Mouse (Mus musculus) macrophage (primary cell): ENCODE data around the gene Osbpl2. TPM values are rescaled to one million over a fixed set of nuclear protein-coding genes. Genes with fewer than 3 reads are reported as not detected.
"Not testable (repeated sequence)": the region's sequence is repeated elsewhere in the genome, so short reads cannot be mapped to it uniquely, and the experiment has no call there.

ENCODE experiments used
- H3K27ac ChIP-seq: fragments of 350-480 bp; formaldehyde crosslinking; 2 replicates; pipeline ENCODE4 v1.9.0; 2021
- H3K36me3 ChIP-seq: fragments of 350-480 bp; formaldehyde crosslinking; 2 replicates; pipeline ENCODE4 v1.9.0; 2021; ENCODE audit errors: inconsistent target
- H3K4me3 ChIP-seq: fragments of 350-480 bp; formaldehyde crosslinking; 2 replicates; pipeline ENCODE4 v1.9.0; 2021; ENCODE audit errors: inconsistent target
- H3K79me2 ChIP-seq: fragments of 350-480 bp; formaldehyde crosslinking; 2 replicates; pipeline ENCODE4 v1.9.0; 2021; ENCODE audit errors: inconsistent target
- WGBS: methylation state at CpG from one replicate; pipeline ENCODE4 v1.1.7; 2026; ENCODE audit warnings: inconsistent platforms; ENCODE audit not compliant: missing documents; 5-methylcytosine and 5-hydroxymethylcytosine counted together
- polyA plus RNA-seq: library from polyadenylated mRNA; stranded (reverse); fragments of 250-400 nt; gene quantifications from 3 replicates; pipeline ENCODE4 v1.2.4, GENCODE M21; 2018; ENCODE audit warnings: inconsistent platforms

Gene Osbpl2
- polyA plus RNA-seq, 1 experiment from 2014 or later, result 41.4 TPM

DNA sequence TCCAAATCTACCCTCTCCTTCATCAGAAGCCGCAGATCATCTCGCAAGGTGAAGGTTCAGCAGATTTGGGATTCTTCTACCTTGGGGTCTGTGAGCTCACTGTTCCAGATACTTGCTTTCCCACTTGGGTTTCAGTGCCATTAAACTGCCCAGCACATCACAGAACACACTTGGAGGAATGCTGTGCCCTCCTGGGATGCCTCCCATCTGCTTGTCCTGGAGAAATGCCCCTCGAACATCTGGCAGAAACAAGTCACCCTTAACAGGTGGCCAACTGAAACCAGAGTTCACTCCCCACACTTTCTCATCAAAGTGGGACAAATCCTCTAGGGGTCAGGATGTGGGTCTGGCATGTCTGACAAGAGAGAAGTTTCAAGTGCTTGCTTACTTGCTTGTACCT is 39.5 kb downstream of the Osbpl2 start:
- H3K27ac ChIP-seq, result no peak overlapping the region
- WGBS, result 95% methylated on average over 3 of the region's 3 CpGs
- H3K4me3 ChIP-seq, result no peak overlapping the region
- H3K79me2 ChIP-seq, result no peaks in the 10 kb centered on the region
- peaks cover 47% of the 10 kb centered on the region for H3K36me3 ChIP-seq

DNA sequence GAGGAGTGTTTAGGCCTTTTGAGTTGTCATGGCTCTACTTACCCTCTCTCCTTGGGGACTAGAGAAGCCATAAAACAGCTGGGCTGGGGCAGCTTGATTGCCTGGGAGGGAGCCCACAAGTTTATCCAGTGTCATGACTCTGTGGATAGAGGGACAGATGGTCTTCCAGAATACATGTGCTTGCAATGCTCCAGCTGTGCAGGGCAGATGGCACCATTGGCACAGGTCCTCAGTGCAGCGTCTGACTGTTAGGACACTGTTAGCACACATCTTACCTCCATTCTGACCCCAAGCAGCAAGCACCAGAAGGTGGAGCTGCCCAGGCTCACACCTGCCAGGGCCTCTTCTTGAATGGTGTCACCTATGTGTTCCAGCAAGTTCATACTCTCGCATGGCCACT is 46.7 kb downstream of the Osbpl2 start:
- H3K4me3 ChIP-seq, result no peak overlapping the region
- no peaks in the 10 kb centered on the region for H3K79me2 ChIP-seq
- H3K36me3 ChIP-seq, result peaks cover 6% of the 10 kb centered on the region; the same call in 1 of the 2 replicates
- 96% methylated on average over 2 of the region's 2 CpGs for WGBS
- H3K27ac ChIP-seq, result no peak overlapping the region

DNA sequence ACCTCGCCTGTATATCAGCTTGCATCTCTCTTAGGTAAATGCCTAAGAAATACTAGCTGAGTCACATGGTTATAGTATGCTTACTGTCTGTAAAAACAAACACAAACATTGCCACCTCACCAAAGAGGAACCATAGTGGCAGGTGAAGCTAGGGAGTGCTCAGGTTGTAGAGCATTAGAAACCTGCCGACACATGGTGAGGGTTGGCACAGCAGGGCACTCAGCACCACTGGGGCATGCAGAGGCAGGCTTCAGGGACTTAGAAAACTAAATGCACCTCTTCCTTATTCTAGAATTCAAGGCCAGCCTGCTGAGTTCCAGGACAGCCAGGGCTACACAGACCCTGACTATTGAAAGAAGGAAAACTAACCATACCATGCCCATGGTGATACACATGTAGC is 47.8 kb downstream of the Osbpl2 start:
- no peaks in the 10 kb centered on the region for H3K36me3 ChIP-seq
- H3K4me3 ChIP-seq, result no peak overlapping the region
- H3K27ac ChIP-seq, result no peak overlapping the region
- 94% methylated on average over 2 of the region's 2 CpGs for WGBS
- H3K79me2 ChIP-seq, result peaks cover under 1% of the 10 kb centered on the region

DNA sequence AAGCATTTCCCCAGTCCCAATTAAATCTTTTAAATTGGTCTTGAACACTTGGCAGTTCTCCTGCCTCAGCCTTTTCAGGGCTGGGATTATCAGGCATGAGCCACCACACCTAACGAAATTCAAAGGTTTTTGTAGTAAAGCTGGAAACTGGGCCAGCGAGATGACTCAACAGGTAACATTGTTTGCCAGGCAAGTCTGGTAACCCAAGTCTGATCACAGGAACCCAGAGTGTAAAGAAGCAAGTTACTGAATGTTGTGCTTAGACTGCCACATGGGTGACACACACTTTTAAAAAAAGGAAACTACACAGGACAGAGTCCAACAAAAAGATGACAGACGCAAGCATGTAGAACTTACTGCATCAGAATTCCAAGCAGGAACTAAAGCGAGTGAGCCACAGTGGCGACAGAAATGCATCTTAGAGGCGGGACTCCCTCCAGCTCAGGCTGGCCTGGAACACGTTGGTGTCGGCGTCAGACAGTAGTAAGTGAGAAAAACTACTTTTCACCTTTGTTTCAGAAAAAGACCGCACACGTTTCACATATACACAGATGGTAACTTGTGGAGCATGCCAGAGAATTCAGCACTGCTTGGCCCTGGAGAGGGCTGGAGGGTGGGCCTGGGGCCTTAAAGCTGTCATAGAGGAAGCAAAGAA is 51.2 kb downstream of the Osbpl2 start:
- WGBS, result 97% methylated on average over 11 of the region's 11 CpGs

GRCm38 (mm10) chr2:180170806-180171521 is 51.9 kb downstream of the Osbpl2 start, which contains the start of gene Adrm1:
Gene Adrm1 (plus strand): TSS chr2:180171485.
- Histone ChIP-seq H3K4me3 (peak within 1 kb of the TSS; percentile 72), H3K79me2 (peaks cover 30% of the 10 kb centered on the region), H3K27ac (peak within 1 kb of the TSS; percentile 32; the same call in 1 of the 2 replicates), H3K36me3 (peaks cover 23% of the 10 kb centered on the region; the same call in 1 of the 2 replicates)
- 6% methylated on average over 37 of the region's 41 CpGs for WGBS

More for the DNA sequence above, 51.2 kb downstream of the Osbpl2 start:
- Histone ChIP-seq H3K36me3 (peaks cover 17% of the 10 kb centered on the region; the same call in 1 of the 2 replicates), H3K27ac (no peak overlapping the region), H3K79me2 (peaks cover 30% of the 10 kb centered on the region), H3K4me3 (no peak overlapping the region)

GRCm38 (mm10) chr2:180171522-180172070 is 52.5 kb downstream of the Osbpl2 start:
- Histone ChIP-seq H3K27ac (no peak overlapping the region), H3K79me2 (peaks cover 30% of the 10 kb centered on the region), H3K4me3 (peak overlapping the region; percentile 72), H3K36me3 (peaks cover 26% of the 10 kb centered on the region; the same call in 1 of the 2 replicates)
- 0% methylated on average over 71 of the region's 80 CpGs for WGBS

- 5% methylated on average over 7 of the region's 9 CpGs for WGBS
- Histone ChIP-seq H3K79me2 (peaks cover 30% of the 10 kb centered on the region), H3K27ac (peak overlapping the region; percentile 32; the same call in 1 of the 2 replicates), H3K36me3 (peaks cover 32% of the 10 kb centered on the region; the same call in 1 of the 2 replicates), H3K4me3 (peak overlapping the region; percentile 72)
Measured at GRCm38 (mm10) chr2:180172152-180172551, 53.0 kb downstream of the Osbpl2 start.

DNA sequence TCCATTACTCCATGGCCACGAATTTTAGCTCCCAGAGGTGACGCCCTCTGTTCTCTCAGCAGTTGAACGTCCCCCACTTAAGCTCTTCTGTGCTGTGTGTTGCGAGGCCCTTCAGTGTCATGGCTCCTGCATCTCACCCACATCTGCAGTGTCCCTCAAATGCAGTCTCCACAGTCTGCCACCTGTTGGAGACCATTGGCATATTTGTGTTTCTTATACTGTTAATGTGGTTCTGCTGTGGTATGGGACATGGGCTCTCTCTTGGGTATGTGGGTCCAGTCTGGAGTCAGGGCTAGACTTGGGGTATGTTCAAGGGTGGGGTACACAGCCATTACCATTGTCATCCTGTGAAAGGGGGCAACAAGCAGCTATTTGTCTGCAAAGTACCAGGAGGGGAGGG is 54.1 kb downstream of the Osbpl2 start:
- H3K4me3 ChIP-seq, result peak overlapping the region; percentile 72; the same call in 1 of the 2 replicates
- peaks cover 30% of the 10 kb centered on the region for H3K79me2 ChIP-seq
- peaks cover 34% of the 10 kb centered on the region; the same call in 1 of the 2 replicates for H3K36me3 ChIP-seq
- 77% methylated on average over 4 of the region's 4 CpGs for WGBS
- no peak overlapping the region for H3K27ac ChIP-seq

DNA sequence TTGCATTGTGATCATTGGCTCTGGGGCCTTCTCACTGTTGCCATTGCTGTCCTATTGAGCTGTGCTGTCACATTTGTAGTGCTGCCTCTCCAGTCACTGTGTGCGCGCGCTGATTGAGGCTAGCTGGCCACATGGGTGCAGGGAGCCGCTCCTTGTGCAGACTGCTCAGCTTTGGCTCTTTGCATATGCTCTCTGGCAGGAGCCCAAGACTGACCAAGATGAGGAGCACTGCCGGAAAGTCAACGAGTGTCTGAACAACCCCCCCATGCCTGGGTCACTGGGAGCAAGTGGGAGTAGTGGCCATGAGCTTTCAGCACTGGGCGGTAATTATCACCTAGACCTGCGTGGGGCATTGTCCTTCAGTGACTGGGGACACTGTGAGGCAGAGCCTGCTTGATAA is 54.6 kb downstream of the Osbpl2 start:
- not testable (repeated sequence) for H3K4me3 ChIP-seq, H3K27ac ChIP-seq
- Histone ChIP-seq H3K79me2 (peaks cover 30% of the 10 kb centered on the region), H3K36me3 (peaks cover 34% of the 10 kb centered on the region; the same call in 1 of the 2 replicates)
- WGBS, result 99% methylated on average over 6 of the region's 8 CpGs

GRCm38 (mm10) chr2:180174121-180174520 is 55.0 kb downstream of the Osbpl2 start:
- H3K4me3 ChIP-seq, result no peak overlapping the region
- H3K27ac ChIP-seq, result no peak overlapping the region
- WGBS, result 95% methylated on average over 5 of the region's 5 CpGs
- H3K36me3 ChIP-seq, result peaks cover 34% of the 10 kb centered on the region; the same call in 1 of the 2 replicates
- peaks cover 30% of the 10 kb centered on the region for H3K79me2 ChIP-seq

DNA sequence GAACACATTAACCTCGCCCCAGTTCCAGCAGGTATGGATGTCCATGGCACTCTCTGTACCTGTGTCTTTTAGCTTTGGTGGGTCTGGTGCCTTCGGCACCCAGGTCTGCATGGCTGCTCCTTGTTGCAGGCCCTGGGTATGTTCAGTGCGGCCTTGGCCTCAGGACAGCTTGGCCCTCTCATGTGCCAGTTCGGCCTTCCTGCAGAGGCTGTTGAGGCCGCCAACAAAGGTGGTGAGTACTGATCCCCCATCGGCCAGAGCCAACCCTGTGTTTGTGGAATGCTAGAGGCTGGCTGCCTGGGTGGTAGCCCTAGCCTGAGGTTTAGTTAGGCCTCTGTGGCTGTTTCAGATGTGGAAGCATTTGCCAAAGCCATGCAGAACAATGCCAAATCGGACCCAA is 56.6 kb downstream of the Osbpl2 start:
- whole genome bisulfite sequencing, result 99% methylated on average over 7 of the region's 7 CpGs
- Histone ChIP-seq H3K36me3 (peaks cover 34% of the 10 kb centered on the region; the same call in 1 of the 2 replicates), H3K4me3 (no peak overlapping the region), H3K79me2 (peaks cover 30% of the 10 kb centered on the region), H3K27ac (no peak overlapping the region)

GRCm38 (mm10) chr2:180181542-180181941 is 62.4 kb downstream of the Osbpl2 start:
- Histone ChIP-seq H3K36me3 (peaks cover 8% of the 10 kb centered on the region; the same call in 1 of the 2 replicates), H3K27ac (no peak overlapping the region), H3K4me3 (no peak overlapping the region), H3K79me2 (no peaks in the 10 kb centered on the region)
- 97% methylated on average over 9 of the region's 9 CpGs for WGBS

GRCm38 (mm10) chr2:180184011-180184751 is 65.1 kb downstream of the Osbpl2 start:
- WGBS, result 94% methylated on average over 24 of the region's 24 CpGs
- Histone ChIP-seq H3K4me3 (no peak overlapping the region), H3K79me2 (no peaks in the 10 kb centered on the region), H3K36me3 (no peaks in the 10 kb centered on the region), H3K27ac (no peak overlapping the region)

DNA sequence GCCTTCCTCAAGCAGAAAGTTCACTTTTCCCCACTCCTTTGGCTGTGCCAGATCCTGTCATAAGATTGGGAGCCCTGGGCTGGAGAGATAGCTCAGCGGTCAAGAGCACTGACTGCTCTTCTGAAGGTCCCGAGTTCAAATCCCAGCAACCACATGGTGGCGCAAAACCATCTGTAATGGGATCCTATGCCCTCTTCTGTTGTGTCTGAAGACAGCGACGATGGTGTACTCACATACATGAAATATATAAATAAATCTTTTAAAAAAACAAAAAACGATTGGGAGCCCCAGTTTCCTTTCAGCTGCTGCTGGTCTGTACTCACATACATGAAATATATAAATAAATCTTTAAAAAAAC is 65.6 kb downstream of the Osbpl2 start:
- H3K36me3 ChIP-seq, result no peaks in the 10 kb centered on the region
- no peak overlapping the region for H3K27ac ChIP-seq
- H3K79me2 ChIP-seq, result no peaks in the 10 kb centered on the region
- no peak overlapping the region for H3K4me3 ChIP-seq
- 83% methylated on average over 6 of the region's 6 CpGs for WGBS
